Mouse (Mus musculus): ENCODE measurements around the gene Hba-x. TPM values are rescaled to one million over a fixed set of nuclear protein-coding genes. Genes with fewer than 3 reads are reported as not detected.

Hba-x gene
- total RNA-seq (2021) = under 1 TPM in 1 of 2 experiments, not detected in 1; 0.52 TPM

GRCm38 (mm10) chr11:32276347-32276746, at the start of gene Hba-x:
TSS of gene Hba-x (plus strand) at chr11:32276400.
- DNase-seq = no peak

GRCm38 (mm10) chr11:32227041-32227440, 49.2 kb upstream of the Hba-x start:
- no peak for DNase-seq

- DNase-seq = no peak
Measured at GRCm38 (mm10) chr11:32227555-32227954, 48.6 kb upstream of the Hba-x start.

GRCm38 (mm10) chr11:32228292-32228845, 47.8 kb upstream of the Hba-x start:
- DNase-seq = no peak

GRCm38 (mm10) chr11:32230220-32230619, 46.0 kb upstream of the Hba-x start:
- peak; percentile 42 for DNase-seq

GRCm38 (mm10) chr11:32231125-32231524, 45.1 kb upstream of the Hba-x start:
- DNase-seq = no peak

- peak; percentile 27 for DNase-seq
Measured at GRCm38 (mm10) chr11:32232848-32233247, 43.4 kb upstream of the Hba-x start.

- peak; percentile 19 for DNase-seq
Measured at GRCm38 (mm10) chr11:32233895-32234294, 42.3 kb upstream of the Hba-x start.

- DNase-seq = no peak
Measured at GRCm38 (mm10) chr11:32234816-32235485, 41.2 kb upstream of the Hba-x start.

GRCm38 (mm10) chr11:32235646-32236045, 40.6 kb upstream of the Hba-x start:
- DNase-seq = peak; percentile 83

- DNase-seq = peak; percentile 6
Measured at GRCm38 (mm10) chr11:32236132-32236531, 40.1 kb upstream of the Hba-x start.

- DNase-seq = peak; percentile 78
Measured at GRCm38 (mm10) chr11:32236712-32237410, 39.3 kb upstream of the Hba-x start.

- DNase-seq = no peak
Measured at GRCm38 (mm10) chr11:32237411-32237795, 38.8 kb upstream of the Hba-x start.

GRCm38 (mm10) chr11:32238093-32238860, 37.9 kb upstream of the Hba-x start:
- peak; percentile 80 for DNase-seq

- DNase-seq = no peak
Measured at GRCm38 (mm10) chr11:32241391-32241790, 34.8 kb upstream of the Hba-x start.

GRCm38 (mm10) chr11:32242209-32242608, 34.0 kb upstream of the Hba-x start:
- no peak for DNase-seq

GRCm38 (mm10) chr11:32243205-32243955, 32.8 kb upstream of the Hba-x start:
- no peak for DNase-seq

GRCm38 (mm10) chr11:32244064-32244463, 32.1 kb upstream of the Hba-x start:
- DNase-seq = peak; percentile 58

GRCm38 (mm10) chr11:32244617-32245016, 31.6 kb upstream of the Hba-x start:
- no peak for DNase-seq

- DNase-seq = no peak
Measured at GRCm38 (mm10) chr11:32245614-32246013, 30.6 kb upstream of the Hba-x start.

- DNase-seq = no peak
Measured at GRCm38 (mm10) chr11:32247068-32247467, 29.1 kb upstream of the Hba-x start.

- DNase-seq = no peak
Measured at GRCm38 (mm10) chr11:32248350-32248749, 27.9 kb upstream of the Hba-x start.
